Mouse (Mus musculus): ENCODE measurements around the gene Nfic. TPM values are rescaled to one million over a fixed set of nuclear protein-coding genes. Genes with fewer than 3 reads are reported as not detected.
A peak's percentile ranks its signal among the peaks of the same experiment; 100 is the strongest.

Nfic gene
- total RNA-seq, 2 experiments from 2014 or later = 8.2 to 23.8 TPM

DNA sequence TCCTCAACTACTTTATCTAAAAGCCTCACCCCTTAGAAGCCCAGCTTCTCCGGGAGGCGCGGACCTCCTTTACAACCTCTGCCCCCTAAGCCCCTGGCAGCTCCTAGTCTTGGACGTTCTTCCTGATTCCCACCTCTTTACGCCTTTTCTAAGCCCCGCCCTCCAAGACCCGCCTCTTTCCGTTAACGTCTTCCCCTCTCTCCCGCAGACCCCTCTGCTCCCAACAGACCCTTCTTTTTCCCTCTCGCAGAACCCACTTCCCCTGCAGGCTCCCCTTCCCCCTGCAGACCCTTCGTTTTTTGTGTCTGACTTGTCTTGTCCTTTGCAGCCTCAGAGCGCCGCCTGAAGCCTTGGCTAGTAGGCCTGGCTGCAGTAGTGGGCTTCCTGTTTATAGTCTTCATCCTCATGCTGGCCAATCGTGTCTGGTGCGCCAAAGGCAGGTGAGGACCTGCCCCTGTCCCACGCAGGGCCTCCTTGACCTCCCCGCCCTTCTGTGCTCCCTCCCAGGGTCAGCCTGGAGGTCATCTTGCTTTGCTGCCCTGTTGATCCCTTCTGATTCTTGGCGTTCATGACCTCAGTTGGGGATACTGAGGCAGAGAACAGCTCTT, 61.9 kb downstream of the Nfic start:
- ATAC-seq (replicated peaks; ENCODE audit: low FRiP score, poor library complexity, severe bottlenecking) = no peak

DNA sequence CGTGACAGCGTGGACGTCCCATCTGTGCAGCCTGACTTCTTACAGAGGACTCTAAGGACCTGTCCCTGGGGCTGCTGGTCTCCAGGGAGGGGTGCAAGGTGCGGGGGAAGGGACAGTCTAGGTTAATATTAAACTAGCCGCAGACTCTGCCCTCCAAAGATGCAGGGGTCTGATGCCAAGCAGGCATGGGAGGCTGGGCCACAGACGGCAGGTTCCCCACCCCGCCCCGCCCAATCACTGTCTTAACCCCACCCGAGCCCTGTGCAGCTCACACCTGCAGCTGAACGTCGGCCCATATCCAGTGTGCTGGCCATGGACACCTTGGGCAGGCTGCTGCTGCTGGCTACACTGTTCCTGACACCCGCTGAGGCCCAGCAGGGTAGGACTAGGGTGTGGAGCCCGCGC, 62.7 kb downstream of the Nfic start, which contains the start of gene Smim24:
Smim24 (plus strand) TSS at position 271 of the 405 bp plus-strand sequence.
- no peak for ATAC-seq (replicated peaks; ENCODE audit: low FRiP score, poor library complexity, severe bottlenecking)

DNA sequence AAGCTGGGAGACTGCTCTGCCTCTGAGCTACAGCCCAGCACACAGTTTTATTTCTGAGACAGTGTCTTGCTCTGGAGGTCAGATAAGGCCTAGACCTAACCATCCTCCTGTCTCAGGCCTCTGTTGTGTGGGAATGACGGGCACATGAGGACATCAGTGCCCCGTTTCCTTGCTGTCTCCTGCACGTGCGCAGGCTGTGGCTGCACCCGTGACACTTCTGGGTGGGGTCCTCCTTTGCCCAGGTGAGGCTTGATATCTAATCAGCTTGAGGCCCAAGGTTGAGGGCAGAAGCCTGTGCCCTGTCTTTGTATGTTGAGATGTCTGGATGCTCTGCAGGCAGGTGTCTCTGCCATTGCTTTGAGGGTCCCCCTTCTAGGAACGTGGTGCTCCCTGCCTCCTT, 63.2 kb downstream of the Nfic start:
- no peak for ATAC-seq (replicated peaks; ENCODE audit: low FRiP score, poor library complexity, severe bottlenecking)

GRCm38 (mm10) chr10:81390678-81390965, 64.8 kb downstream of the Nfic start:
- no peak for ATAC-seq (replicated peaks; ENCODE audit: low FRiP score, poor library complexity, severe bottlenecking)

- ATAC-seq (replicated peaks; ENCODE audit: low FRiP score, poor library complexity, severe bottlenecking) = peak; percentile 48
These were observed 65.4 kb downstream of the Nfic start for GRCm38 (mm10) chr10:81389801-81390677.

GRCm38 (mm10) chr10:81389373-81389772, 66.1 kb downstream of the Nfic start:
- ATAC-seq (replicated peaks; ENCODE audit: low FRiP score, poor library complexity, severe bottlenecking) = no peak; the same call in 1 of the 2 replicates

DNA sequence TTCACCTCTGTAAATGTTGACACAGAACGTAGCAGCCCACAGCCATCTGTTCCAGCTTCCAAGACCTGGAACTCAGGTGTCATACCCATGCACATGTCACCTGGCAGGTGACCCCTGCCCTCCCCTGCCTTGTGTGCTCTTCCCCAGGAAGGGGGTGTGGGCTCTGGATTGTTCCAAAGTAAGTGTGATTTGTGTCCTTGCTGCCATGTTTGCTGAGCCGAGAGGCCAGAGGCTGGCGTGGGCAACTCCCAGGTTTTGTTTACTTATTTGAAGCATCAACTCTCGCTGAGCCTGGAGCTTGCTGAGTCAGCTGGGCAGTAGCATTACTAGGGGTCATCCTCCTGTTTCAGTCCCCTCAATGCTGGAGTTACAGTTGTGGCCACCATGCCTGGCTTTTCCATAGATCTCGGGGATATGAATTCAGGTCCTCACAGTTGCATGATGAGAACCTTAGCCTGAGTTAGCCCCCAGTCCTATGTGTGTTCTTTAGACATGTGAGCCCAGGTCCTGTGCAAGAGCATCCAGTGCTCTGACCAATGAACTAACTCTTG, 66.9 kb downstream of the Nfic start, which contains the start of gene Gm48552:
Gm48552 (plus strand) TSS at position 501 of the 551 bp plus-strand sequence.
- ATAC-seq (replicated peaks; ENCODE audit: low FRiP score, poor library complexity, severe bottlenecking) = no peak

DNA sequence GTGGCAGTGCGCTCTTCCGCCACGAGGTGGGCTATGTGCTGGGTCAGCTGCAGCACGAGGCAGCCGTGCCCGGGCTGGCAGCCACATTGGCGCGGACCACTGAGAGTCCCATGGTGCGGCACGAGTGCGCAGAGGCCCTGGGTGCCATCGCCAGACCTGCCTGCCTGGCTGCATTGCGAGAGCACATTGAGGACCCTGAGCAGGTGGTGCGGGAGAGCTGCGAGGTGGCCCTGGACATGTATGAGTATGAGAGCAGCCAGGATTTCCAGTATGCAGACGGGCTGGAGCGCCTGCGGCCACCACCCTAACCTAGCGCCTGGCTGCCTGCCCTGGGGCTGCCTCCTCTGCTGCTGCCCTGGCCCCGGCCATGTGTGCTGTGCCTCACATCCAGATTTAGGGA, 67.7 kb downstream of the Nfic start:
- ATAC-seq (replicated peaks; ENCODE audit: low FRiP score, poor library complexity, severe bottlenecking) = no peak

DNA sequence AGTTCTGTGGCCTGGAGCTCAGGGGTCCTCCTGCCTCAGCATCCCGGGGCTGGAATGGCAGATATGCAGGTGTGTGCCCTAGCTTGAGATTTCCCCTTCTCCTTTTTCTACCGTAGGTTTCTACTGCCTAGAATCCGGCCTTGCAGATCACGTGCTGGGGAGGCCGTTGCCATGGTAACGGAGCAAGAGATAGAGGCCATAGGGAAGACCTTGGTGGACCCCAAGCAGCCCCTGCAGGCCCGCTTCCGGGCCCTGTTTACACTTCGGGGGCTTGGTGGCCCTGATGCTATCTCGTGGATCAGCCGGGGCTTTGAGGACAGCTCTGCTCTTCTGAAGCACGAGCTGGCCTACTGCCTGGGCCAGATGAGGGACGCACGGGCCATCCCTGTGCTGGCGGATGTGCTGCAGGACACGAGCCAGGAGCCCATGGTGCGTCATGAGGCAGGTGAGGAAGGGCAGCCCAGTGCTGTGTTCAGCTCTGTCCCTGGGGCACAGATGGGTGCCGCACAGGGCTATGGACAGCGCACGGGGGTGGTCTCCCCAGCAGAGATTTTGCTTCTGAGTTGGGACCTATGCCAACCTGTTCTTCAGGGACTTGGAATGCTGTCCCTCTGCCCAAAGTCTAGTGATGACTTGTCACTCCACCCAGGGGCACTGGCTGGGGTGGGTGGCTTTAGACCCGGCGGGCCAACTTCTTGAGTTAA, 69.7 kb downstream of the Nfic start:
- ATAC-seq (replicated peaks; ENCODE audit: low FRiP score, poor library complexity, severe bottlenecking) = no peak

DNA sequence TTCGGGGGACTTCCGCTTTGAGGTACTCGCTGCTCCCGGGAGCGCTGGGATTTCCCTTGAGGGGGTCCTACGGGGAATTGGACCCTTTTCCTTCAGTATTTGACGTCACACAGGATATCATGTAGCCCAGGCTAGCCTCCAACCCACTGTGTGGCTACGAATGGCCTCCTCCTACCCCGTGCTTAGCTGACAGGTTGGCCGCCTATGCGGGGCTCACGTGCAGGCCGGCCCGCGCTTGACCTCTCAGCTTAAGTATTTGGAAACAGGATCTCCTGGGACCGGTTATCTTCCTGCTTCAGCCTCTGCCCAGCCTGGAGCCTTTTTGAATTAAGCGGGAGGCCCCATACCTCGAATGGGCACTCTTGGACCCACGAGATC, 70.8 kb downstream of the Nfic start:
- no peak for ATAC-seq (replicated peaks; ENCODE audit: low FRiP score, poor library complexity, severe bottlenecking)

- peak; percentile 65 for ATAC-seq (replicated peaks; ENCODE audit: low FRiP score, poor library complexity, severe bottlenecking)
These were observed 71.4 kb downstream of the Nfic start, which contains the start of the genes Dohh and Gm48551 for GRCm38 (mm10) chr10:81383802-81384604. TSS of gene Dohh (plus strand) at chr10:81384428. TSS of gene Gm48551 (plus strand) at chr10:81384466.

DNA sequence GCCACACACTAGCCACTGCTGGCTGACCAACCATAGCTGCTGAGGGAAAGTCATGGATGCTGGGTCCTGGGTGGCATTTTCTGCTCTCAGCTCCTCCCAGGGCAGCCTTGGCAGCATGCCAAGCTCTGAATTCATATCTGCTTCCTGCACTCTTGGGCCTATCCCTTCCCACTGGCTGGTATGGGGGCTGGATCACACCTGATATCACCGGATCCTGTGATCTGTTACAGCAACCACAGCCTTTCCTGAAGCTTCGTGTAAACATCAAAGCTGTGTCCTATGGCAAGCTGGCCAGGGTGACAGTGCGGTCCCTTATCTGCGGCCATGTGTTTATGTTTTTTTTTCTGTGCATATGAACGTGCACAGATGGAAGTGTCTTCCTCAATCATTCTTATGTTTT, 73.4 kb downstream of the Nfic start:
- peak; percentile 54 for ATAC-seq (replicated peaks; ENCODE audit: low FRiP score, poor library complexity, severe bottlenecking)

DNA sequence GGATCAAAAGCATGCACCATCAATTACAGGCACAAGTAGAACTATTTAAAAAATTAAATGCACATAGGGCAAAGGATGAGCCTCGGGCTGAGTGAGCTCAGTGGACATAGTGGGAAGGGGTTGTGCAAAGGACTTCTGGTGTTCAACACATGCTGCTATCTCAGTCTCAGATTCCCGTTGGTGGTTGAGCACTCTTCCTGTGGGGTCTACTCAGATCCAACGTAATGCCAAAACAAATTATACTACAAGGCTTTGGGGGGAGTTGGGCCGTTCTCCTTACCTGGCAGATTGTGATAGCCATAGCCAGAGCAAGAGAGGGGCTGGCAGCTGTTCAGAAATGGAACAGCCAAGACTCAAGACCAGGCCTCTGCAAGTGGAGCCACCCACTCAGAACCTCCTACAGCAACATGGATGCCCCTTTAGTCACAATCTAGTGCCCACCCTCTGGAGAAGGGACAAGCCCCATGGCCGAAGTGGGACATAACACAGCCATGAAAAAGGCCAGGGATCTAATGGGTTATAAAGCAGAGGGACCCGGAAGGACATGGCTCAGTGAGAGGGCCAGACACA, 75.5 kb downstream of the Nfic start:
- ATAC-seq (replicated peaks; ENCODE audit: low FRiP score, poor library complexity, severe bottlenecking) = no peak

DNA sequence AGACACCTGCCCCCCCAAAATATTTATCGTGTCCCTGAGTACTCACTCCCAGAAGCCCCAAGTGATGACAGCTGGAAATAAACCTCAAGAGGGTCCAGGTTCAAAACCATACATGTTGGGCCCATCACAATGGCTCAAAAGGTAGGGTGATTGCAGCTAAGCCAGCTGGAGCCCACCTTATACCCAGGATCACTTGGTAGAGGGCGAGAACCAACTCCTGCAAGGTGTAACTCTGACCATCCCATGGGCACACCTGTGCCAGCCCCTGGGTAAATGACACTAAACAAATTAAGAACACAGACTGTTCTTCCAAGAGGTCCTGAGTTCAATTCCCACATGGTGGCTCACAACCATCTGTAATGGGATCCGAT, 76.3 kb downstream of the Nfic start:
- ATAC-seq (replicated peaks; ENCODE audit: low FRiP score, poor library complexity, severe bottlenecking) = no peak

- ATAC-seq (replicated peaks; ENCODE audit: low FRiP score, poor library complexity, severe bottlenecking) = peak; percentile 61
These were observed 76.8 kb downstream of the Nfic start for GRCm38 (mm10) chr10:81378553-81379182.

GRCm38 (mm10) chr10:81377793-81378552, 77.5 kb downstream of the Nfic start, which contains the start of gene Fzr1:
TSS of gene Fzr1 (minus strand) at chr10:81378516.
- ATAC-seq (replicated peaks; ENCODE audit: low FRiP score, poor library complexity, severe bottlenecking) = no peak

- no peak for ATAC-seq (replicated peaks; ENCODE audit: low FRiP score, poor library complexity, severe bottlenecking)
These were observed 78.1 kb downstream of the Nfic start for GRCm38 (mm10) chr10:81377362-81377664.
